Mouse (Mus musculus): Measurements from ENCODE around the gene Smoc2. TPM values are rescaled to one million over a fixed set of nuclear protein-coding genes. Genes with fewer than 3 reads are reported as not detected.

Smoc2 gene
- polyA plus RNA-seq, 1 experiment, result 11.0 TPM

DNA sequence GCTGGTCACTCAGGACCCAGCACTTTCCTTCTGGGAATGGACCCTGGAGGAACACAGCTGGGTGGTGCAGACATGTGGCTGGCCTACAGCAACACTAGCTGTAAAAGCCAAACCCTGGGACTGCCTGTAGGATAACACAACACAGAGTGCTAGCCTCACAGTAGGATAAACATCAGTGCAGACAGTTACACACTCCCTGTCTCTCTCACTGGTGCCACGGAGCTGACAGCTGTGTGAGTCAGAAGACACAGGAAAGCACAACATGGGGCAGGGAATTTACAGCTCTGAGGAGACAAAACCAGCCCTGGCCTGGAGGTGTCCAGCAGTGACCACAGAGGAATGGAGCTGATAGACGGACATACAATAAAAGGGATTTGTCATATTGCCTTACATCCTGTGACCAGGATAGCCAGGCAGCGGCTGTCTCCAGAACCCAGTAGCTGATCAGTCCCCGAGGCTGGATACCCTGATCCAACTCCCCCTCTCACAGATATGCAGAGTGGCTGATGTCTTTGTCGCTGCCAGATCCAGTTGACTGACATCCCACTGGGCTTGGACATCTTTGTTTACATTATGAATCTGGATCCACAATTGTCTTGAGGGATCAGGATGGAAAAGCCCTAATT lies 60.7 kb downstream of the Smoc2 start:
- no peaks in the 10 kb centered on the region for H3K4me1 ChIP-seq (ENCODE audit: control insufficient read depth, insufficient read depth, low read length)
- no peak overlapping the region for H3K27ac ChIP-seq (ENCODE audit: insufficient read depth, low read length)
- TF ChIP-seq CTCF (IDR thresholded peaks at IDR 0.05; ENCODE audit: extremely low read depth, insufficient read depth, low read length), result no peak
- TF ChIP-seq POLR2A (IDR thresholded peaks at IDR 0.05; ENCODE audit: extremely low read depth, insufficient read depth, low read length), result no peak
- H3K4me3 ChIP-seq (ENCODE audit: insufficient read depth, low read length), result no peak overlapping the region

DNA sequence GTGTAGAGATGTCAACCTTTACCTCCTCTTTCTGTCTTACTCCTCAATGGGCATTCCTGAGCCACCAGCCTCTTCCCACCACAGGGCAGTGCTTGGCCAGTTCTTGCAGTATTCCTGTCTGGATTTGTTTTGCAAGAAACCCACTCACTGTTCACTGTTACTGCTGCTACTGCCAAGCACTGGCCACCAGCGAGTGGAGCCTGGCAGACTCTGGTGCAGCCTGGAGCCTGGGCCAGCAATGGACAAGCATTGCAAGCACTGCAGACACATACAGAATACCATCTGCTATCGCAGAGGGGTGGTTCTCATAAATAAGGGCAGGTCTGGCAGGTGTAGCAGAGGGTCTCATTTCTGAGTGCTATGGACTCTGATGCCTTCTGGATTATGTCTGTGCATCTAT lies 61.4 kb downstream of the Smoc2 start:
- Histone ChIP-seq H3K4me1 (ENCODE audit: control insufficient read depth, insufficient read depth, low read length) (no peaks in the 10 kb centered on the region), H3K27ac (ENCODE audit: insufficient read depth, low read length) (no peak overlapping the region), H3K4me3 (ENCODE audit: insufficient read depth, low read length) (no peak overlapping the region)
- TF ChIP-seq CTCF (IDR thresholded peaks at IDR 0.05; ENCODE audit: extremely low read depth, insufficient read depth, low read length), result no peak
- no peak for TF ChIP-seq POLR2A (IDR thresholded peaks at IDR 0.05; ENCODE audit: extremely low read depth, insufficient read depth, low read length)

DNA sequence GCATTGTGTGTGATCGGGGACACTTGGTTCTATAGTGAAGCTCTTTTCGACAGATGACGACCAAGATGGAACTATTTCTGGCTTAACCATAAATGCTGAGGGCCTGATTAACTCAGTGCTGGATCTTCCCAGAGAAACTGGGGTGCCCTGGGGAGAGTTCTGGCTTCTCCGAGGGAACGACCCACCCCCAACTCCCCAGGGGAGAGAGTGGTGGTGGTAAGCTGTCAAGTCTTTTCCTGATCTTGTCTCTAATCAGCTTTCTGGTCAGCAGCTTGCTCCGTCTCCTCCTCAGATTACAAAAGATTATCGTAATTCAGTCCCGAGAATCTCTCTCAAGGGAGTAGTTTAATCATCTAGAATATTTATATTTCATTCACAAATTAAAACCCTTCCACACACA lies 63.2 kb downstream of the Smoc2 start:
- Histone ChIP-seq H3K4me3 (ENCODE audit: insufficient read depth, low read length) (no peak overlapping the region), H3K4me1 (ENCODE audit: control insufficient read depth, insufficient read depth, low read length) (no peaks in the 10 kb centered on the region), H3K27ac (ENCODE audit: insufficient read depth, low read length) (no peak overlapping the region)
- TF ChIP-seq POLR2A (IDR thresholded peaks at IDR 0.05; ENCODE audit: extremely low read depth, insufficient read depth, low read length) (no peak), CTCF (IDR thresholded peaks at IDR 0.05; ENCODE audit: extremely low read depth, insufficient read depth, low read length) (no peak)

DNA sequence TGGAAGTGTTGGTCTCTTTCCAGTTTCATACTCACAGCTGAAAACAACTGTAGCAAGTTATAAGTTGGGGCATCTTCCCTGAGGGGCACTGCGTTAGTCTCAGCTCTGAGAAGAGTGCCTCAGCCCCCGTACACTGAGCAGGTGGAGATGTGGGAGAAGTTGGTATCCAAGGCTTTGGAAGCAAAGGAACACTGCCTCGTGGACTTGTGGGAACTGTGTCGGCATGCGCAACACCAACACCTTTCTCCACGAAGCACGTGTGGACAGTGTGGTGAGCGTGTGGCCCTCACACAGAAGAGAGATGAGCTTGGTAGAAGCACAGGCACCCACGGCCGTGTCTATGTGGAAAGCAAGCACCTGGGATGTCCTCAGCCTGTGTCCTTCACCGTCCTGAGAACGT lies 64.1 kb downstream of the Smoc2 start:
- H3K27ac ChIP-seq (ENCODE audit: insufficient read depth, low read length), result no peak overlapping the region
- H3K4me3 ChIP-seq (ENCODE audit: insufficient read depth, low read length), result no peak overlapping the region
- no peak for TF ChIP-seq CTCF (IDR thresholded peaks at IDR 0.05; ENCODE audit: extremely low read depth, insufficient read depth, low read length)
- TF ChIP-seq POLR2A (IDR thresholded peaks at IDR 0.05; ENCODE audit: extremely low read depth, insufficient read depth, low read length), result no peak
- H3K4me1 ChIP-seq (ENCODE audit: control insufficient read depth, insufficient read depth, low read length), result no peaks in the 10 kb centered on the region

DNA sequence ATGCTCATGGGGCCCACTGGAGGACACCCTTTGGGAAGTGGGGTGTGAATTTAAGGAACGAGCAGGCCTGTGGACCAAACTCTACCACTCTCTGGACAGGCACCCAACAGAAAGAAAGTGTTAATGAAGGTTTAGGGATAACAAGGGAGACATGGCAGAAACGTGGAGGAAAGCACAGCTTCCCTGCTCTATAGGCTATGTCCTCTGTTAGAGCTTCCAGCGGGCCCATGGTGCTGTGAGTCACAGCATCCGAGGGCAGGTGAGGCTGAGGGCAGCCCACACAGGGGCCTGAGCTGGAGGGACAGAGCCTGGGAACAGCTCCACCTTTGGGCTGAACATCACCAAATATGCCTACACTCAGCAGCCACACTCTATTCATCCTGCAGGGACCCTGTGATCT lies 66.2 kb downstream of the Smoc2 start:
- TF ChIP-seq CTCF (IDR thresholded peaks at IDR 0.05; ENCODE audit: extremely low read depth, insufficient read depth, low read length), result no peak
- no peak for TF ChIP-seq POLR2A (IDR thresholded peaks at IDR 0.05; ENCODE audit: extremely low read depth, insufficient read depth, low read length)
- no peaks in the 10 kb centered on the region for H3K4me1 ChIP-seq (ENCODE audit: control insufficient read depth, insufficient read depth, low read length)
- H3K4me3 ChIP-seq (ENCODE audit: insufficient read depth, low read length), result no peak overlapping the region
- no peak overlapping the region for H3K27ac ChIP-seq (ENCODE audit: insufficient read depth, low read length)

DNA sequence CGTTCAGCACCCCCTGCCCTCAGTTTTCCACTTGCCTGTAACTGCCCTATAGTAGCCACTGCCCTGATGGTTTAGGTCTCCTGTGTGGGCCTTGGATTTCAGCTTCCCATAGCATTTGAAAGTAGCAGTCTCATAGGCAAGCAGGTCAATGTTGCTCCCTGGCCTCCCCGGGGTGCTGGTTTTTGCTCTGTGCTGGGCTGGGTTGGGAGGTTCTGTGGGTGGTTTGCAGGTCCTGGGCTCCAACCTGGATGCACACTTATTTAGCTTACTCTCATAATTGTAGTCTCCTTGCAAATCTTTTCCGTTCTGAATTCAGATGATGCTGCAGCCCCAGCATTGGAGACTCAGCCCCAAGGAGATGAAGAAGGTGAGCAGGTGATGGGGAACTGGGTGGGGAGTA lies 67.6 kb downstream of the Smoc2 start:
- H3K4me3 ChIP-seq (ENCODE audit: insufficient read depth, low read length), result no peak overlapping the region
- no peak overlapping the region for H3K27ac ChIP-seq (ENCODE audit: insufficient read depth, low read length)
- TF ChIP-seq CTCF (IDR thresholded peaks at IDR 0.05; ENCODE audit: extremely low read depth, insufficient read depth, low read length) (no peak), POLR2A (IDR thresholded peaks at IDR 0.05; ENCODE audit: extremely low read depth, insufficient read depth, low read length) (no peak)
- no peaks in the 10 kb centered on the region for H3K4me1 ChIP-seq (ENCODE audit: control insufficient read depth, insufficient read depth, low read length)

DNA sequence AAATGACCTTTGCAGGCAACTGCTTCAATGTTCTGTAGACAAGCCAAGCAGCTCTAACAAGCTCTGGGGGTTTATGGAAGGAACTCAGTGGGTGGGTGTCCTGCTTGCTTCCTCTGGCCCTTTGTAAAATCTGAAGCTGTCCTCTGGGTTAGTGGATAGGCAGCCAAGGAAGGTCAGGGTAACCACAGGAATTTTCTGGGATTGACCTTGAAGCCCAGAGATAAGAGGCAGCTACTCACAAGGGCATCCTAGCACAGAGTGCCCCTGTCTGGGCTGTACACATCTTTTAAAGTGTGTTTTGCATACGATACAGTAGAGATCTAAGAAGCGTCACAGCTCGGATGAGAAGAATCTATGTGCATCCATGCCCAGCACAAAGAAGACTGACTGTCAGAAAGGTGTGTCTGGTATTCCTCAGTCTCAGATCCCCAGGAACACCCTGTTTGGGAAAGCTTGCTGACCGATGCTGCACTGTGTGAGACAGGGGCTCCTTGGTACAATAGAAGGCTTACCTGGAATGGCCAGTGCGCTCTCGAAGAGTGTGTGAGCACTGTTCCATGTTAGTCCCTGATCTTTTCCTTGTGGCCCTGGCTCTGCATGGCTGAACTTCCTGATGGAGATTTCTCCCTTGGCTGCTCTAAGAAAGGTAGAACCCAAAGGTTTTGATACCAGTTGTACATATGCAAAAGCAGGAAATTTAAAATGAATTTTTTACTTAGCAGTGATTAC lies 69.9 kb downstream of the Smoc2 start:
- TF ChIP-seq CTCF (IDR thresholded peaks at IDR 0.05; ENCODE audit: extremely low read depth, insufficient read depth, low read length) (no peak), POLR2A (IDR thresholded peaks at IDR 0.05; ENCODE audit: extremely low read depth, insufficient read depth, low read length) (no peak)
- Histone ChIP-seq H3K27ac (ENCODE audit: insufficient read depth, low read length) (no peak overlapping the region), H3K4me3 (ENCODE audit: insufficient read depth, low read length) (no peak overlapping the region), H3K4me1 (ENCODE audit: control insufficient read depth, insufficient read depth, low read length) (no peaks in the 10 kb centered on the region)

DNA sequence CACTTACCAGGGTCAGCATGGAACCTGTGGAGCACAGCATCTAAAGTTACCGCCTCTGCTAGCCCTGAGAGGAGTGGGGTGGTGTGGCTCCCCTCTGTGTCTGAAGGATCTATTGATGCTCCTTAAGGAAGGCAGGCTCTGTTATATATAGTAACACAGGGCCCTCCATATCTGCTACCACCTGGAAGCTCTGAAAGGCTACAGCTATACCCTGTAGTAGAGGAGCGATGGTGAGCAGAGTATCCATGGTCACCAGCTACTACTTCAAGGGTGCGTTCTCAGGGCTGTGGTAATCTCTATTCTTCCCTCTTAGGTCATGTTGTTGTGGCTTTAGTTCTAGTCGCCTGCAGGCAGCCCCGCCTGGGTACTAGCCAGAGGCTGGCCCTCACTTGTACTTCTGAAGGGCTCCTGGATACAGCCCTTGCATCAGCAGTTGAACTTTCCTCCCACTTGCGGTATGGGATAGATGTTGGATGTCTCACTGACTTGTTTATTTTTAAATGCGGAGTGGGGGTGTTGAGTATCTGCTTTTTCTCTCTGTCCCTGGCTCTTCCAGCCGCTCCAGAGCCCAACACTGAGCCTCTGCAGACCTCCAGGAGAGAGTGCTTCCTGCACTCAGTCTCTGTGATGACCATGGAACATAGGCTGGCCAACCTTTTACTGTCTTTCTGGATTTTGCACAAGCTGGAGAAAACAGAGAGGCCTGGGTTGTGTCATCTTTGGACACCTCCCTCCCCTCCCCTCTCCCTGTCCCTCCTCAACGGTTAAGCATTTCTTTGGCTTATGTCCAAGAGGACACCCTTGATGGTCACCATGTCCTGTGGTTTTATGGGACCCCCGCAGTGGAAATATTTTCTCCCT lies 74.1 kb downstream of the Smoc2 start:
- no peak for TF ChIP-seq POLR2A (IDR thresholded peaks at IDR 0.05; ENCODE audit: extremely low read depth, insufficient read depth, low read length)
- TF ChIP-seq CTCF (IDR thresholded peaks at IDR 0.05; ENCODE audit: extremely low read depth, insufficient read depth, low read length), result no peak
- Histone ChIP-seq H3K27ac (ENCODE audit: insufficient read depth, low read length) (no peak overlapping the region), H3K4me3 (ENCODE audit: insufficient read depth, low read length) (no peak overlapping the region)

DNA sequence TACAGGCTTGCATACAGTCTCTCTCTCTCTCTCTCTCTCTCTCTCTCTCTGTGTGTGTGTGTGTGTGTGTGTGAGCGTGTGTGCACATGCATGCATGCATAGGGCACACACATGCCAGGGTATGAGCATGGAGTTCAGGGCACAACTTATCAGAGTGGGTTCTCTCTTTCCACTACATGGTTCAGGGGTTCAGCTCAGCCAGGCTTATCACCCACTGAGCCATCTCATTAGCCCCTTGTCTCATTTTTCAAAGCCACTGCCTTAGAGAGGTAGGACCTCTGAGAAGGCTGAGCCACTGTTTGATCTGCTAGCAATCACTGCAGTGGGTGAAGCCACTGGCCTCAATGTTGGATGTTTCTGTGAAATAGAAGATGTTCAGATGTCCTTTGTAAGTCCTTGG lies 82.2 kb downstream of the Smoc2 start:
- Histone ChIP-seq H3K27ac (ENCODE audit: insufficient read depth, low read length) (no peak overlapping the region), H3K4me3 (ENCODE audit: insufficient read depth, low read length) (no peak overlapping the region), H3K4me1 (ENCODE audit: control insufficient read depth, insufficient read depth, low read length) (no peaks in the 10 kb centered on the region)
- no peak for TF ChIP-seq CTCF (IDR thresholded peaks at IDR 0.05; ENCODE audit: extremely low read depth, insufficient read depth, low read length)
- TF ChIP-seq POLR2A (IDR thresholded peaks at IDR 0.05; ENCODE audit: extremely low read depth, insufficient read depth, low read length), result no peak

More for the DNA sequence above, 74.1 kb downstream of the Smoc2 start:
- no peaks in the 10 kb centered on the region for H3K4me1 ChIP-seq (ENCODE audit: control insufficient read depth, insufficient read depth, low read length)
